Mouse (Mus musculus) megakaryocyte progenitor cell, adult 5-6 weeks (primary cell): ENCODE results near the gene Tnrc6b. TPM values are rescaled to one million over a fixed set of nuclear protein-coding genes. Genes with fewer than 3 reads are reported as not detected.

Experiments used
- ATAC-seq: replicated peaks from 2 replicates; pipeline ENCODE4 v1.8.0; 2016; ENCODE audit warnings: mild to moderate bottlenecking, moderate TSS enrichment, inconsistent platforms; ENCODE audit not compliant: poor library complexity
- total RNA-seq, 2 experiments: library from RNA; stranded (forward) in 1 of 2; stranded (reverse) in 1 of 2; fragments of 157-497, 149-512 nt in 1 of 2; fragments of 200-1000 nt in 1 of 2; gene quantifications; 2 replicates each; pipeline versions ENCODE4 v1.2.3 to v1.2.4; 2015 to 2017

Gene Tnrc6b
- total RNA-seq, 2 experiments from 2014 or later: 46.5 to 46.6 TPM

GRCm38 (mm10) chr15:80948145-80949135, 237.3 kb downstream of the Tnrc6b start, which contains the start of gene Adsl:
Gene Adsl, plus strand, starts transcription at chr15:80948490.
- ATAC-seq: peak; percentile 98

GRCm38 (mm10) chr15:80949431-80949830, 238.3 kb downstream of the Tnrc6b start:
- no peak for ATAC-seq

GRCm38 (mm10) chr15:80950055-80950454, 238.9 kb downstream of the Tnrc6b start:
- no peak for ATAC-seq

GRCm38 (mm10) chr15:80953971-80954370, 242.9 kb downstream of the Tnrc6b start:
- ATAC-seq: no peak

GRCm38 (mm10) chr15:80954861-80955260, 243.7 kb downstream of the Tnrc6b start:
- no peak for ATAC-seq

GRCm38 (mm10) chr15:80955836-80956438, 244.8 kb downstream of the Tnrc6b start:
- no peak for ATAC-seq

GRCm38 (mm10) chr15:80969371-80969770, 258.3 kb downstream of the Tnrc6b start:
- ATAC-seq: no peak

GRCm38 (mm10) chr15:80974311-80974710, 263.2 kb downstream of the Tnrc6b start:
- no peak for ATAC-seq

- no peak for ATAC-seq
Observed at GRCm38 (mm10) chr15:80975666-80976065, 264.6 kb downstream of the Tnrc6b start.

- ATAC-seq: peak; percentile 84
Observed at GRCm38 (mm10) chr15:80977620-80978334, 266.7 kb downstream of the Tnrc6b start, which contains the start of gene Sgsm3. Gene Sgsm3, plus strand, starts transcription at chr15:80977765.

GRCm38 (mm10) chr15:80979611-80980010, 268.5 kb downstream of the Tnrc6b start:
- ATAC-seq: no peak

- peak; percentile 71 for ATAC-seq
Observed at GRCm38 (mm10) chr15:80981176-80981575, 270.1 kb downstream of the Tnrc6b start.

GRCm38 (mm10) chr15:80983264-80983663, 272.2 kb downstream of the Tnrc6b start:
- no peak for ATAC-seq

- peak; percentile 85 for ATAC-seq
Observed at GRCm38 (mm10) chr15:80988331-80988730, 277.2 kb downstream of the Tnrc6b start.

GRCm38 (mm10) chr15:80989712-80990111, 278.6 kb downstream of the Tnrc6b start:
- no peak for ATAC-seq

Other genes with a start within 250 kb of the Tnrc6b start
- gene Enthd1, start 146.2 kb upstream of the Tnrc6b start, total RNA-seq (2015): not detected in 2 replicates
- gene Enthd1, start 146.2 kb upstream of the Tnrc6b start, total RNA-seq (2017): not detected in 2 replicates
- 0.05 and 1.2 TPM in 2 replicates for gene Grap2, start 138.7 kb upstream of the Tnrc6b start, total RNA-seq (2015)
- gene Grap2, start 138.7 kb upstream of the Tnrc6b start, total RNA-seq (2017): 1.5 and 1.8 TPM in 2 replicates
- 0.05 and 0.20 TPM in 2 replicates for gene Fam83f, start 39.5 kb upstream of the Tnrc6b start, total RNA-seq (2015)
- gene Fam83f, start 39.5 kb upstream of the Tnrc6b start, total RNA-seq (2017): 0.10 and 0.42 TPM in 2 replicates
- gene Adsl, start 237.2 kb downstream of the Tnrc6b start, total RNA-seq (2015): 45.5 and 46.5 TPM in 2 replicates
- gene Adsl, start 237.2 kb downstream of the Tnrc6b start, total RNA-seq (2017): 164 and 185 TPM in 2 replicates